Mouse (Mus musculus): ENCODE results near the gene Cfdp1. TPM values are rescaled to one million over a fixed set of nuclear protein-coding genes. Genes with fewer than 3 reads are reported as not detected.

Cfdp1 gene
- total RNA-seq, 4 experiments from 2014 or later = 27.4 to 37.6 (median 32.7) TPM

Other genes with a start within 250 kb of the Cfdp1 start
- 10 to 100 TPM; 48.8 to 58.2 (median 54.8) TPM for gene Ldhd, start 223.9 kb downstream of the Cfdp1 start, total RNA-seq (2022)
- gene Zfp1, start 210.9 kb downstream of the Cfdp1 start, total RNA-seq (2022) = 1 to 10 TPM; 5.6 to 8.6 (median 8.1) TPM
- not detected for gene Ctrb1, start 163.3 kb downstream of the Cfdp1 start, total RNA-seq (2022)
- gene Bcar1, start 110.5 kb downstream of the Cfdp1 start, total RNA-seq (2022) = 10 to 100 TPM; 18.5 to 21.8 (median 19.5) TPM
- 1 to 10 TPM; 2.5 to 3.6 (median 2.6) TPM for gene Tmem170, start 22.5 kb upstream of the Cfdp1 start, total RNA-seq (2022)
- not detected for gene Chst5, start 56.2 kb upstream of the Cfdp1 start, total RNA-seq (2022)
- 1 to 10 TPM; 2.1 to 2.7 (median 2.4) TPM for gene Tmem231, start 79.6 kb upstream of the Cfdp1 start, total RNA-seq (2022)
- 100 to 1,000 TPM; 121 to 131 (median 122) TPM for gene Gabarapl2, start 86.4 kb upstream of the Cfdp1 start, total RNA-seq (2022)
- gene Adat1, start 138.0 kb upstream of the Cfdp1 start, total RNA-seq (2022) = 1 to 10 TPM; 1.5 to 2.1 (median 1.8) TPM
- gene Kars, start 157.0 kb upstream of the Cfdp1 start, total RNA-seq (2022) = 100 to 1,000 TPM; 106 to 113 (median 110) TPM
- 10 to 100 TPM; 11.0 to 12.7 (median 11.3) TPM for gene Terf2ip, start 157.1 kb upstream of the Cfdp1 start, total RNA-seq (2022)
- gene Gm6793, start 160.7 kb upstream of the Cfdp1 start, total RNA-seq (2022) = under 1 TPM in 2 of 4 experiments, not detected in 2; 0.22 to 0.57 TPM

Measured in heart, adult 8-10 months (tissue).